Mouse (Mus musculus): ENCODE measurements at regions not wholly inside any gene's neighbourhood (a gene's known extent, or its start where the extent isn't known, plus 50 kb on each side); places are given as distances from the start of the nearest gene placed in this dataset.

DNA sequence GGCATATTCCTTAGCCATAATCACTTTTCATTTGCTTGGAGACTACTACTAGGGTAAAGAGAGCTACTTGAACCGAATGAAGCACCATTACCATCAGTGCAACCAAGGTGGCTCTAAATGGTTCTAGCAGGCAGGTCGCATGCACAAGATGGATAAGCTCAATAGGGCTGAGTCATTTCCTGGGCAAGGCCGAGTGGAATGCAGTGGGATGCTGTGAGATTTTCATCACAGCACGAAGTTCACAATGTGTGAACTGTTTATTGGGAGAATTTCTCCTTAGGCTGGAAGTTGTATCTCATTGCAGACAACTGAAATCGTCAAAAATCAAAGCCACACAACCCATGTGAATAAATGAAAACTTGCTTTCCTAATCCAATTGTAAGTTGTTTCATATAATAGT, 697.6 kb upstream of the Tenm3 start:
- Histone ChIP-seq H3K4me1 (ENCODE audit: control insufficient read depth, insufficient read depth, low read length) (no peaks in the 10 kb centered on the region), H3K36me3 (ENCODE audit: control insufficient read depth, insufficient read depth, low read length) (no peaks in the 10 kb centered on the region), H3K9ac (ENCODE audit: low read length) (no peak overlapping the region), H3K27ac (ENCODE audit: low read length) (no peak overlapping the region), H3K4me3 (replicated peaks; ENCODE audit: low read length) (no peak overlapping the region), H3K9me3 (replicated peaks; ENCODE audit: control insufficient read depth, low read length) (no peaks in the 10 kb centered on the region), H3K27me3 (ENCODE audit: control insufficient read depth, insufficient read depth, low read length) (no peaks in the 10 kb centered on the region), H3K4me2 (ENCODE audit: low read depth, low read length) (no peak overlapping the region)
- 53% methylated on average over 5 of the region's 5 CpGs for WGBS
- ATAC-seq (ENCODE audit: insufficient read depth, low FRiP score) = no peak

DNA sequence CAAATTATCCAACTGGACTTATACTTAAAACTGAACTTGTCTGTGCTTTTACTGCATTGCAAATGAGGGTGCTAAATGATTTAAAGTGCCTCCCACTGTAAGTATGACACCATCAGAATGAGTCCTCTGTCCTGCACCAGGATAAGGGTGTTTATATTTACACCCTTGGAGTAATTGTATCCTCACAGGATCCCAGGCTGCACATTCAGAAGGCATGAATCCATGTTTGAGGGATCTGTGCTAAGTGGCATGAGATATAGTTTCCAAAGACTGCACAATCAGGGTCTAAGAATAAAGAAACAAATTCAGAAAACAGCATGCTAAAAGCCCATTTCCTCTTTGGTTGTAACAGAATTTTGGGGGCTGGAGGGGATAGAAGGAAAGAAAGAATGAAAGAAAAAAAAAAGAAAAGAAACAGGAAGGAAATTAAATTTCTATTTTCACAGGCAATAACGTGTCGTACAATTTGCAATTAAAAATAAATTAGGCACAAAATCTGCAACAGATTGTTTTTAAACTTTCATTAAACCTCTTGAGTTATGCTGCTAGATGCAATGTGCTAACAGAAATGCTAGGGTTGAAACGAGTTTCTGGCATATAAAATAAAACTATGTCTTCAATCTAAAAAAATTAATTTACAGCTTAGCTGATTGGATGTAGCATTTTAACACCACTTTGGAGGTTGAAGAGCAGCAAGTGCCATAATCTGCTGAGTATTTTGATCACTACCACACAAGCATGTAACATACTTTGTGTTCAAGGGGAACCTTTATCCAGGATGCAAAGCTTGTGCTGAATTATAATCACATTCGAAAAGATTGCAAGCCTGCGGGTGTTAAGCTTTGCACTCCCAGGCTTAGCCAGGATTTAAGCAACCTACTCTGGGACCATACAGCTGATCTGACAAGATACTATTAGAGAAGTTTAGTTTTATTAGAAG, 689.9 kb upstream of the Tenm3 start:
- H3K9ac ChIP-seq (ENCODE audit: low read length) = no peak overlapping the region
- no peaks in the 10 kb centered on the region for H3K36me3 ChIP-seq (ENCODE audit: control insufficient read depth, insufficient read depth, low read length)
- H3K9me3 ChIP-seq (replicated peaks; ENCODE audit: control insufficient read depth, low read length) = no peaks in the 10 kb centered on the region
- no peak overlapping the region for H3K4me2 ChIP-seq (ENCODE audit: low read depth, low read length)
- no peaks in the 10 kb centered on the region for H3K27me3 ChIP-seq (ENCODE audit: control insufficient read depth, insufficient read depth, low read length)
- no peaks in the 10 kb centered on the region for H3K4me1 ChIP-seq (ENCODE audit: control insufficient read depth, insufficient read depth, low read length)
- no peak overlapping the region for H3K27ac ChIP-seq (ENCODE audit: low read length)
- H3K4me3 ChIP-seq (replicated peaks; ENCODE audit: low read length) = no peak overlapping the region
- no peak for ATAC-seq (ENCODE audit: insufficient read depth, low FRiP score)
- WGBS = 78% methylated on average over 5 of the region's 5 CpGs

DNA sequence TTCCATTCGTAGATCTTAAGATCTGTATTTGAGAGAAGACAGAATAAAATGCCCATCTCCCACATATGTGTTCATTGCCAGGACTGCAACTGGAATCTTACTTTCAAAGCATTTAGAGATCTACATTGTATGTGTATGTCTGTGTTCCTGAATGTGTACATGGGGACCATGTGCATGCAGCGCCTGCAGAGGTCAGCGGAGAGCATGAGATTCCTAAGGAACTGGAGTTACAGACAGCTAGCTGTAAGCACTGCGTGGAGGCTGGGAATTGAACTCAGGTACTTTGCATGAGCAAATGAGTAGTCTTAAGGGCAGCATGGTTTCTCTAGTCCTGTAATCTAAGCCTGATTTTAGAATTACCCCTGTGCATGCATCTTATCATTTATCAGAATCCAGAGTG, 685.5 kb upstream of the Tenm3 start:
- Histone ChIP-seq H3K36me3 (ENCODE audit: control insufficient read depth, insufficient read depth, low read length) (no peaks in the 10 kb centered on the region), H3K9ac (ENCODE audit: low read length) (no peak overlapping the region), H3K4me1 (ENCODE audit: control insufficient read depth, insufficient read depth, low read length) (no peaks in the 10 kb centered on the region), H3K27me3 (ENCODE audit: control insufficient read depth, insufficient read depth, low read length) (no peaks in the 10 kb centered on the region), H3K9me3 (replicated peaks; ENCODE audit: control insufficient read depth, low read length) (no peaks in the 10 kb centered on the region), H3K4me2 (ENCODE audit: low read depth, low read length) (no peak overlapping the region), H3K27ac (ENCODE audit: low read length) (no peak overlapping the region), H3K4me3 (replicated peaks; ENCODE audit: low read length) (no peak overlapping the region)
- ATAC-seq (ENCODE audit: insufficient read depth, low FRiP score) = no peak
- 73% methylated on average over 4 of the region's 4 CpGs for WGBS

DNA sequence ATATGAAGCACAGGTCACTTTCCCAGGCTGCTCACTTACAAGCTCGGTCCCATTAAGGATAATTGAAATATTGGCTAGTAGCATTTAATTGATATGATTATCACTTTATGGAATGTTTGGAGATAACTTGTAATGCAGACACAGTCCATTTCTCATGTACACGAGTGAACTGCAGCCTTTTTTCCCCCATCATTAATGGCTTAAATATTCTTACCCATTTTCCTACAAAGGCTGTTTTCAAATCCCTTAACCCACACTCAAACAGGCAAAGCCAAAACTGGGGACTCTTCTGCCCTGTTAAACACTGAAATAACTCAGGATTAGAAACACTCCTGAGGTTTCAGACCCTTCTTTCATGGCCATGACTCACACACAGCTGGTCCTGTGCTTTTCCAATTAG, 649.2 kb upstream of the Tenm3 start:
- no peak overlapping the region for H3K9ac ChIP-seq (ENCODE audit: low read length)
- no peak for ATAC-seq (ENCODE audit: insufficient read depth, low FRiP score)
- no peak overlapping the region for H3K4me2 ChIP-seq (ENCODE audit: low read depth, low read length)
- no peaks in the 10 kb centered on the region for H3K27me3 ChIP-seq (ENCODE audit: control insufficient read depth, insufficient read depth, low read length)
- H3K27ac ChIP-seq (ENCODE audit: low read length) = no peak overlapping the region
- no peaks in the 10 kb centered on the region for H3K4me1 ChIP-seq (ENCODE audit: control insufficient read depth, insufficient read depth, low read length)
- H3K9me3 ChIP-seq (replicated peaks; ENCODE audit: control insufficient read depth, low read length) = no peaks in the 10 kb centered on the region
- 54% methylated on average over 2 of the region's 2 CpGs for WGBS
- no peaks in the 10 kb centered on the region for H3K36me3 ChIP-seq (ENCODE audit: control insufficient read depth, insufficient read depth, low read length)
- no peak overlapping the region for H3K4me3 ChIP-seq (replicated peaks; ENCODE audit: low read length)

DNA sequence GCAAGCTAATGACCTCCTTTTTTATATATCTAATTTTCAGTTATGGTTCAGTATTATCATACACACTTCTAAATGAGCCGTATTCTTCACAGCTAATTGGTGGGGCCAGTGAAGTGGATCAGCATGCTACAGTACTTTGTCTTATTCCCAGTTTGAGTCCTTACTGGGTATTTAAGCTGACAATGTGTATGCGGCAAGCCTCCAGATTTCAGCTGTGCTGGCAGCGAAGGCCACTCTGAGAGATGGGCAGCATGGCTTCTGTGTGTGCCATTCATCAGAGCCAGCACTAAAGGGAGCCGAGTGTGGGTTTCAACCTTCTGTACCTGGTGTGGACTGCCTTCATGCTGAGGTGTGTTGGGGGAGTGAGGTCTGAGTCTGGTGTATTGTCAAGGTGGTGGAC, 641.5 kb upstream of the Tenm3 start:
- no peaks in the 10 kb centered on the region for H3K4me1 ChIP-seq (ENCODE audit: control insufficient read depth, insufficient read depth, low read length)
- H3K9ac ChIP-seq (ENCODE audit: low read length) = no peak overlapping the region
- H3K9me3 ChIP-seq (replicated peaks; ENCODE audit: control insufficient read depth, low read length) = no peaks in the 10 kb centered on the region
- H3K36me3 ChIP-seq (ENCODE audit: control insufficient read depth, insufficient read depth, low read length) = no peaks in the 10 kb centered on the region
- no peaks in the 10 kb centered on the region for H3K27me3 ChIP-seq (ENCODE audit: control insufficient read depth, insufficient read depth, low read length)
- H3K4me3 ChIP-seq (replicated peaks; ENCODE audit: low read length) = no peak overlapping the region
- no peak overlapping the region for H3K4me2 ChIP-seq (ENCODE audit: low read depth, low read length)
- ATAC-seq (ENCODE audit: insufficient read depth, low FRiP score) = no peak
- WGBS = 84% methylated on average over 4 of the region's 4 CpGs
- no peak overlapping the region for H3K27ac ChIP-seq (ENCODE audit: low read length)

DNA sequence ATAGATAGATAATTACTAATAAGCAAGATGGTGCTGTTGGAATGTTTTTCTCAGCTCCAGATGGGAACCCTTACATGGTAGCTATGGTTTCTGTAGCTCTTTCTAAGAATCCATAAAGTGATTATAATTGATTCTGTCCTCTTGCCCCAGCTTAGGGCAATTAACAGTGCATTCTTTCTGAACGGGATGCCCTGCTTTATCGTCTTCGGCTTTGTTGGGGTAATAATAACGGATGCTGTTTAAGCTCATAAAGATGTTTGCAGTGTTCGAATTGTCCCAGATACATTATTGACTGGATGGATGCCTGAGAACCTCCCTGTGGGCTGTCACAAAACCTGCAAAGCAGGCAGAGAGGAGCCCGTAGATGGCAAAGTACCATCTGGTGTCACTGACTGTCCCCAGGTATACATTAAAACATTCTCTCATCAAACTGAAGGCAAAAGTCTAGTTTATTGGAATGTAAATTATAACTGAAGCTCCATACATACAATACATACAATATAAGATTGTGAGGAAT, 637.8 kb upstream of the Tenm3 start:
- no peak overlapping the region for H3K9ac ChIP-seq (ENCODE audit: low read length)
- H3K4me2 ChIP-seq (ENCODE audit: low read depth, low read length) = no peak overlapping the region
- no peaks in the 10 kb centered on the region for H3K36me3 ChIP-seq (ENCODE audit: control insufficient read depth, insufficient read depth, low read length)
- H3K9me3 ChIP-seq (replicated peaks; ENCODE audit: control insufficient read depth, low read length) = no peaks in the 10 kb centered on the region
- H3K4me3 ChIP-seq (replicated peaks; ENCODE audit: low read length) = no peak overlapping the region
- H3K27me3 ChIP-seq (ENCODE audit: control insufficient read depth, insufficient read depth, low read length) = no peaks in the 10 kb centered on the region
- ATAC-seq (ENCODE audit: insufficient read depth, low FRiP score) = no peak
- no peaks in the 10 kb centered on the region for H3K4me1 ChIP-seq (ENCODE audit: control insufficient read depth, insufficient read depth, low read length)
- H3K27ac ChIP-seq (ENCODE audit: low read length) = no peak overlapping the region
- WGBS = 84% methylated on average over 6 of the region's 6 CpGs

DNA sequence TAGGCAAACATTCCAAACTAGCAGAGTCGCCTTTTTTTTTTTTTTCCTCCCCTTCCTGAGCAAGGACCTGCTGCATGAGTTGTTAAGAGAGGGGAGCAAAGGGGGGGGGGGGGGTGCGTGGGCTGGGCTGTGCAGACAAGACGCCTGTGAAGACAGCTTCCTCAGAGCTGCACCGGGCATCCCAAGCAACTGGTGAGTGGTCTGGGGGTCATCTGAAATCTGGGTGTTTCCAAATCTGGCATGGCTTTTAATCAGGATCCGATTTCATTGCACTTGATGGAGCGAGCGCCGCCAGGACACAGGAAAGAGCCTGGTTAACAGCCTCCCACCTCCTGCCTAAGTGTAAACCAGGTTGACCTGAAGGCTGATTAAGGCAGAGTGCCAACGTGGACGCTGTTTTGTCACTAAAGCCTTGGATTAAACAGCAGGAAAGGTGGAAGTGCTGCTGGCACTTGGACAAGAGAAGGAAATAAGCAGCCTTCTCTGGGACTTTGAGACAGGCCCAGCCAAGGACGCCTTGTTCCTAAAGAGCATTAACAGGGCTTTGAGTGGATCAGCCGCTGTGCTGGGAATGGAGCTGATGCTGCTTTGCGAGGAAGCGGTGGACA, 622.3 kb upstream of the Tenm3 start:
- no peak for ATAC-seq (ENCODE audit: insufficient read depth, low FRiP score)
- Histone ChIP-seq H3K27me3 (ENCODE audit: control insufficient read depth, insufficient read depth, low read length) (no peaks in the 10 kb centered on the region), H3K4me3 (replicated peaks; ENCODE audit: low read length) (0 out of 2 replicates have a peak overlapping the region, but pooled peaks have one; percentile 3), H3K4me1 (ENCODE audit: control insufficient read depth, insufficient read depth, low read length) (no peaks in the 10 kb centered on the region), H3K4me2 (ENCODE audit: low read depth, low read length) (peak overlapping the region; percentile 37), H3K27ac (ENCODE audit: low read length) (no peak overlapping the region), H3K9me3 (replicated peaks; ENCODE audit: control insufficient read depth, low read length) (no peaks in the 10 kb centered on the region), H3K36me3 (ENCODE audit: control insufficient read depth, insufficient read depth, low read length) (no peaks in the 10 kb centered on the region), H3K9ac (ENCODE audit: low read length) (no peak overlapping the region)
- 18% methylated on average over 13 of the region's 14 CpGs for WGBS

DNA sequence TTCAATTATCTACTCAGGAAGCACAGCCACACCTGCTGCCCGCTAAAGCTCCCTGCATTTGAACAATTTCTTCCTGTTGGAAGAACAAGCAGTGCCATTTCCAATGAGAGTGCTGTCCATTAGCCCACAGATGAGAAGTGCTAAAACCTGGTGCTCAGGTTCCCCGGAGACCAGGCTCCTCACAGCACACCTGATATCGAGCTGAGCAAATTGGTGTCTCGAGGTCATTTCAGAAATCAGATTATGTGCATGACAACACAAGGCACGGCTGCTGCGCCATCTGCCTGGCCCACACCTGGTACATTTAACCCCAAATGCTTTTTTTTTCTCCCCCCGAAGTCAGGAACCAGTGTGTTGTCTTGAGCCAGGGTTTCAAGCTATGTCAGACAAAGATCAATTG, 621.3 kb upstream of the Tenm3 start:
- no peaks in the 10 kb centered on the region for H3K27me3 ChIP-seq (ENCODE audit: control insufficient read depth, insufficient read depth, low read length)
- no peaks in the 10 kb centered on the region for H3K36me3 ChIP-seq (ENCODE audit: control insufficient read depth, insufficient read depth, low read length)

DNA sequence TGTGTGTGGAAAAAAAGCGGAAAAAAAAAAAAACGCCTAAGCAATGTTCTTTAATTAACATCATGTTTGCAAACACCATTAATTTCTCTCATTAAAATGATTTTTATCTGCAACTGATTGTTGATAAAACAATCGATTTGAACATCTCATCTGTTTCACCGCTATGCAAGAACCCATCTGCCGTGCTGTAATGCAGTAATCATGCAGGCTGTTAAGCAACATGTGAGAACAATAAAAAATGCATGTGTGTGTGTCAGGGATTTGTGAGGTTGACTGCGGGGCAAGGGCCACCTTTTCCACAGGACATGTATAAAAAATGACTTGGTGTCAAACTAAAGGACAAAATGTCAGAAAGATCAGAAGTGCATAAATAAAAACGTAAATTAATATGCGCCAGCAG, 618.9 kb upstream of the Tenm3 start:
- Histone ChIP-seq H3K27ac (ENCODE audit: low read length) (no peak overlapping the region), H3K4me2 (ENCODE audit: low read depth, low read length) (no peak overlapping the region), H3K4me1 (ENCODE audit: control insufficient read depth, insufficient read depth, low read length) (no peaks in the 10 kb centered on the region), H3K9me3 (replicated peaks; ENCODE audit: control insufficient read depth, low read length) (no peaks in the 10 kb centered on the region), H3K27me3 (ENCODE audit: control insufficient read depth, insufficient read depth, low read length) (no peaks in the 10 kb centered on the region), H3K9ac (ENCODE audit: low read length) (no peak overlapping the region), H3K36me3 (ENCODE audit: control insufficient read depth, insufficient read depth, low read length) (no peaks in the 10 kb centered on the region), H3K4me3 (replicated peaks; ENCODE audit: low read length) (no peak overlapping the region)
- ATAC-seq (ENCODE audit: insufficient read depth, low FRiP score) = no peak
- WGBS = 66% methylated on average over 8 of the region's 8 CpGs

More for the DNA sequence above, 621.3 kb upstream of the Tenm3 start:
- ATAC-seq (ENCODE audit: insufficient read depth, low FRiP score) = no peak
- Histone ChIP-seq H3K4me1 (ENCODE audit: control insufficient read depth, insufficient read depth, low read length) (no peaks in the 10 kb centered on the region), H3K4me3 (replicated peaks; ENCODE audit: low read length) (no peak overlapping the region), H3K27ac (ENCODE audit: low read length) (no peak overlapping the region), H3K9ac (ENCODE audit: low read length) (no peak overlapping the region), H3K9me3 (replicated peaks; ENCODE audit: control insufficient read depth, low read length) (no peaks in the 10 kb centered on the region), H3K4me2 (ENCODE audit: low read depth, low read length) (no peak overlapping the region)
- 39% methylated on average over 7 of the region's 7 CpGs for WGBS

Data from stomach, embryonic 16.5 days (tissue).